Mouse (Mus musculus): Measurements from ENCODE around the gene Fas. TPM values are rescaled to one million over a fixed set of nuclear protein-coding genes. Genes with fewer than 3 reads are reported as not detected.
A peak's percentile ranks its signal among the peaks of the same experiment; 100 is the strongest.

Fas gene
- polyA plus RNA-seq, 1 experiment from 2014 or later, result 2.5 TPM

GRCm38 (mm10) chr19:34287656-34288415 is 2.6 kb upstream of the Fas start:
- Histone ChIP-seq H3K27me3 (peaks cover 7% of the 10 kb centered on the region), H3K4me2 (no peak overlapping the region), H3K9ac (no peak overlapping the region), H3K36me3 (no peaks in the 10 kb centered on the region), H3K9me3 (replicated peaks) (no peaks in the 10 kb centered on the region), H3K4me3 (replicated peaks) (no peak overlapping the region), H3K4me1 (peaks cover 14% of the 10 kb centered on the region), H3K27ac (no peak overlapping the region)
- WGBS, result 74% methylated on average over 13 of the region's 13 CpGs
- no peak for ATAC-seq (replicated peaks; ENCODE audit: low FRiP score)

- Histone ChIP-seq H3K36me3 (no peaks in the 10 kb centered on the region), H3K27ac (no peak overlapping the region), H3K9ac (no peak overlapping the region), H3K4me1 (peaks cover 14% of the 10 kb centered on the region), H3K9me3 (replicated peaks) (no peaks in the 10 kb centered on the region), H3K27me3 (peaks cover 7% of the 10 kb centered on the region), H3K4me2 (no peak overlapping the region), H3K4me3 (replicated peaks) (no peak overlapping the region)
- ATAC-seq (replicated peaks; ENCODE audit: low FRiP score), result no peak
- WGBS, result 100% methylated on average over 1 of the region's 1 CpGs
Measured at GRCm38 (mm10) chr19:34288696-34289095, 1.8 kb upstream of the Fas start.

- peak overlapping the region; percentile 94 for H3K4me2 ChIP-seq
- peak overlapping the region; percentile 50 for H3K4me3 ChIP-seq (replicated peaks)
- H3K9ac ChIP-seq, result peak overlapping the region; percentile 47
- H3K27me3 ChIP-seq, result peaks cover 7% of the 10 kb centered on the region
- peak; percentile 30 for ATAC-seq (replicated peaks; ENCODE audit: low FRiP score)
- no peaks in the 10 kb centered on the region for H3K9me3 ChIP-seq (replicated peaks)
- WGBS, result 5% methylated on average over 15 of the region's 15 CpGs
- no peaks in the 10 kb centered on the region for H3K36me3 ChIP-seq
- peaks cover 14% of the 10 kb centered on the region for H3K4me1 ChIP-seq
- H3K27ac ChIP-seq, result no peak overlapping the region
Measured at GRCm38 (mm10) chr19:34290872-34291341, 441 bp downstream of the Fas start.

GRCm38 (mm10) chr19:34291379-34291778 is 913 bp downstream of the Fas start:
- H3K4me3 ChIP-seq (replicated peaks), result peak overlapping the region; percentile 50
- peak overlapping the region; percentile 94 for H3K4me2 ChIP-seq
- peaks cover 14% of the 10 kb centered on the region for H3K4me1 ChIP-seq
- H3K9me3 ChIP-seq (replicated peaks), result no peaks in the 10 kb centered on the region
- no peaks in the 10 kb centered on the region for H3K36me3 ChIP-seq
- 52% methylated on average over 8 of the region's 8 CpGs for WGBS
- H3K9ac ChIP-seq, result peak overlapping the region; percentile 47; the same call in 1 of the 2 replicates
- H3K27me3 ChIP-seq, result peaks cover 7% of the 10 kb centered on the region
- no peak for ATAC-seq (replicated peaks; ENCODE audit: low FRiP score)
- no peak overlapping the region for H3K27ac ChIP-seq

GRCm38 (mm10) chr19:34291956-34292355 is 1.5 kb downstream of the Fas start:
- ATAC-seq (replicated peaks; ENCODE audit: low FRiP score), result no peak
- Histone ChIP-seq H3K4me3 (replicated peaks) (no peak overlapping the region), H3K36me3 (no peaks in the 10 kb centered on the region), H3K27ac (no peak overlapping the region), H3K4me1 (peaks cover 14% of the 10 kb centered on the region), H3K9ac (no peak overlapping the region), H3K9me3 (replicated peaks) (no peaks in the 10 kb centered on the region), H3K4me2 (no peak overlapping the region), H3K27me3 (peaks cover 7% of the 10 kb centered on the region)
- 67% methylated on average over 5 of the region's 5 CpGs for WGBS

GRCm38 (mm10) chr19:34292701-34293100 is 2.2 kb downstream of the Fas start:
- no peak for ATAC-seq (replicated peaks; ENCODE audit: low FRiP score)
- Histone ChIP-seq H3K27ac (no peak overlapping the region), H3K4me1 (peaks cover 14% of the 10 kb centered on the region), H3K36me3 (no peaks in the 10 kb centered on the region), H3K9ac (no peak overlapping the region), H3K9me3 (replicated peaks) (no peaks in the 10 kb centered on the region), H3K4me3 (replicated peaks) (no peak overlapping the region), H3K4me2 (no peak overlapping the region), H3K27me3 (peaks cover 7% of the 10 kb centered on the region)
- 79% methylated on average over 2 of the region's 2 CpGs for WGBS

- H3K27me3 ChIP-seq, result peaks cover 7% of the 10 kb centered on the region
- H3K4me3 ChIP-seq (replicated peaks), result no peak overlapping the region
- H3K9me3 ChIP-seq (replicated peaks), result no peaks in the 10 kb centered on the region
- H3K4me1 ChIP-seq, result peaks cover 14% of the 10 kb centered on the region
- no peak overlapping the region for H3K9ac ChIP-seq
- WGBS, result 76% methylated on average over 3 of the region's 3 CpGs
- no peak overlapping the region for H3K27ac ChIP-seq
- no peaks in the 10 kb centered on the region for H3K36me3 ChIP-seq
- ATAC-seq (replicated peaks; ENCODE audit: low FRiP score), result no peak
- H3K4me2 ChIP-seq, result no peak overlapping the region
Measured at GRCm38 (mm10) chr19:34293376-34293947, 3.0 kb downstream of the Fas start.

GRCm38 (mm10) chr19:34295442-34295841 is 5.0 kb downstream of the Fas start:
- no peaks in the 10 kb centered on the region for H3K36me3 ChIP-seq
- no peak overlapping the region for H3K4me3 ChIP-seq (replicated peaks)
- 72% methylated on average over 6 of the region's 6 CpGs for WGBS
- H3K4me2 ChIP-seq, result no peak overlapping the region
- H3K4me1 ChIP-seq, result peaks cover 9% of the 10 kb centered on the region
- H3K27me3 ChIP-seq, result peaks cover 7% of the 10 kb centered on the region; the same call in 1 of the 2 replicates
- H3K27ac ChIP-seq, result no peak overlapping the region
- H3K9me3 ChIP-seq (replicated peaks), result no peaks in the 10 kb centered on the region
- no peak for ATAC-seq (replicated peaks; ENCODE audit: low FRiP score)
- no peak overlapping the region for H3K9ac ChIP-seq

- 80% methylated on average over 1 of the region's 1 CpGs for WGBS
- H3K27me3 ChIP-seq, result no peaks in the 10 kb centered on the region
Measured at GRCm38 (mm10) chr19:34298531-34298930, 8.1 kb downstream of the Fas start.

GRCm38 (mm10) chr19:34299229-34299628 is 8.8 kb downstream of the Fas start:
- no peak overlapping the region for H3K4me2 ChIP-seq
- no peak overlapping the region for H3K9ac ChIP-seq
- no peaks in the 10 kb centered on the region for H3K9me3 ChIP-seq (replicated peaks)
- H3K4me3 ChIP-seq (replicated peaks), result no peak overlapping the region
- no peaks in the 10 kb centered on the region for H3K36me3 ChIP-seq
- WGBS, result 73% methylated on average over 4 of the region's 4 CpGs
- H3K27ac ChIP-seq, result no peak overlapping the region
- H3K27me3 ChIP-seq, result no peaks in the 10 kb centered on the region
- no peaks in the 10 kb centered on the region for H3K4me1 ChIP-seq
- ATAC-seq (replicated peaks; ENCODE audit: low FRiP score), result no peak

More at GRCm38 (mm10) chr19:34298531-34298930, 8.1 kb downstream of the Fas start:
- Histone ChIP-seq H3K9me3 (replicated peaks) (no peaks in the 10 kb centered on the region), H3K36me3 (no peaks in the 10 kb centered on the region), H3K4me1 (no peaks in the 10 kb centered on the region), H3K9ac (no peak overlapping the region), H3K27ac (no peak overlapping the region), H3K4me2 (no peak overlapping the region), H3K4me3 (replicated peaks) (no peak overlapping the region)
- no peak for ATAC-seq (replicated peaks; ENCODE audit: low FRiP score)

GRCm38 (mm10) chr19:34300430-34300829 is 10.0 kb downstream of the Fas start:
- no peak overlapping the region for H3K4me2 ChIP-seq
- no peaks in the 10 kb centered on the region for H3K36me3 ChIP-seq
- no peak overlapping the region for H3K27ac ChIP-seq
- no peaks in the 10 kb centered on the region for H3K4me1 ChIP-seq
- H3K27me3 ChIP-seq, result no peaks in the 10 kb centered on the region
- no peak overlapping the region for H3K9ac ChIP-seq
- ATAC-seq (replicated peaks; ENCODE audit: low FRiP score), result no peak
- WGBS, result 69% methylated on average over 2 of the region's 2 CpGs
- no peaks in the 10 kb centered on the region for H3K9me3 ChIP-seq (replicated peaks)
- no peak overlapping the region for H3K4me3 ChIP-seq (replicated peaks)

- no peaks in the 10 kb centered on the region for H3K4me1 ChIP-seq
- no peaks in the 10 kb centered on the region for H3K27me3 ChIP-seq
- no peak overlapping the region for H3K4me3 ChIP-seq (replicated peaks)
- H3K27ac ChIP-seq, result no peak overlapping the region
- H3K9me3 ChIP-seq (replicated peaks), result no peaks in the 10 kb centered on the region
- no peak for ATAC-seq (replicated peaks; ENCODE audit: low FRiP score)
- H3K4me2 ChIP-seq, result no peak overlapping the region
- H3K9ac ChIP-seq, result no peak overlapping the region
- H3K36me3 ChIP-seq, result no peaks in the 10 kb centered on the region
Measured at GRCm38 (mm10) chr19:34304917-34305316, 14.5 kb downstream of the Fas start.
